Mouse (Mus musculus): ENCODE data around the gene Cacna1i.

Gene Cacna1i

GRCm38 (mm10) chr15:80286851-80287415, at the start of gene Cacna1i:
Gene Cacna1i (plus strand): TSS chr15:80287238.
- DNase-seq (ENCODE audit: low spot score) = peak; percentile 41

DNA sequence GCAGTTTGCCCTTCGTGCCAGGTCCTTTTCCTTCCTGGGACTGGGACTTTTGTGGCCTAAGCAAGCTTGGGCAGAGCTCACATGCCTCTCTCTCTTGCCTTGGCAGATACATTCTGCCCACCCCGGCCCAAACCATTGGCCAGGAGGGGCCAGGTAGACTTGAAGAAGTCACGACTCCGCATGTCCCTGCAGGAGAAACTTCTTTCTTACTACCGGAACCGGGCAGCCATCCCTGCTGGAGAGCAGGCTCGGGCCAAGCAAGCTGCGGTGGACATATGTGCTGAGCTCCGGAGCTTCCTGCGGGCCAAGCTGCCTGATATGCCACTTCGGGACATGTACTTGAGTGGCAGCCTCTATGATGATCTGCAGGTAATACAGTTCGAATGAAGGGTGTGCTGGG, 38.9 kb upstream of the Cacna1i start:
- DNase-seq (ENCODE audit: low spot score) = no peak

DNA sequence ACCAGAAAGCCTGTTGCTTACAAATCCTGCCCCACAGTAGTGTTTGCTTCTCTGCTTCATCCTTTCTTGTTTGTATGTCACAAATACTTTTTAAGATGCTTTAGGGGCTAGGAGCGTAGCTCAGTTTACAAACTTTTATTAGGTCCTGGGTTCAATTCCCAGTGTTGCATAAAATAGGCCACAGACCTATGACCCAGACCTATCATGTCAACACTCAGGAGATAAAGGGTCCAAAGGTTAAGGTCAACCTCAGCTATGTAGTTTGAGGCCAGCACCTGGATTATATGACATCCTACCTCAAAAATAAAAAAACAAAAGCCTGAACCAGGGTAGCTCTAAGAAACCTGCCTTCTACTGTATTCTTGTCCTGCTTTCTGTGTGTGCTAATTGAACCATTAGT, 38.4 kb upstream of the Cacna1i start:
- DNase-seq (ENCODE audit: low spot score) = no peak

DNA sequence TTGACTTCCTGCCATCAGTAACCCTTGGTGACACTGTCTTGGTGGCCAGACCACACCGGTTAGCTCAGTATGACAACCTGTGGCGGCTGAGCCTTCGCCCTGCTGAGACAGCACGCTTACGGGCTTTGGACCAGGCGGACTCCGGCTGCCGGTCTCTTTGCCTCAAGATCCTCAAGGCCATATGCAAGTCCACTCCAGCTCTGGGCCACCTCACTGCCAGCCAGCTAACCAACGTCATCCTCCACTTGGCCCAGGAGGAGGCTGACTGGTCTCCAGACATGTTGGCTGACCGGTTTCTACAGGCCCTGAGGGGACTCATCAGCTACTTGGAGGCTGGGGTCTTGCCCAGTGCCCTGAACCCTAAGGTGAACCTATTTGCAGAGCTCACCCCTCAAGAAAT, 37.4 kb upstream of the Cacna1i start:
- DNase-seq (ENCODE audit: low spot score) = no peak

GRCm38 (mm10) chr15:80250586-80250985, 36.5 kb upstream of the Cacna1i start:
- DNase-seq (ENCODE audit: low spot score) = no peak

- peak; percentile 63 for DNase-seq (ENCODE audit: low spot score)
Observed at GRCm38 (mm10) chr15:80253530-80253929, 33.5 kb upstream of the Cacna1i start.

GRCm38 (mm10) chr15:80254207-80254606, 32.8 kb upstream of the Cacna1i start:
- DNase-seq (ENCODE audit: low spot score) = no peak

- DNase-seq (ENCODE audit: low spot score) = peak; percentile 99
Observed at GRCm38 (mm10) chr15:80254847-80255645, 32.0 kb upstream of the Cacna1i start, which contains the start of gene Atf4. Gene Atf4 (plus strand): TSS chr15:80255184.

DNA sequence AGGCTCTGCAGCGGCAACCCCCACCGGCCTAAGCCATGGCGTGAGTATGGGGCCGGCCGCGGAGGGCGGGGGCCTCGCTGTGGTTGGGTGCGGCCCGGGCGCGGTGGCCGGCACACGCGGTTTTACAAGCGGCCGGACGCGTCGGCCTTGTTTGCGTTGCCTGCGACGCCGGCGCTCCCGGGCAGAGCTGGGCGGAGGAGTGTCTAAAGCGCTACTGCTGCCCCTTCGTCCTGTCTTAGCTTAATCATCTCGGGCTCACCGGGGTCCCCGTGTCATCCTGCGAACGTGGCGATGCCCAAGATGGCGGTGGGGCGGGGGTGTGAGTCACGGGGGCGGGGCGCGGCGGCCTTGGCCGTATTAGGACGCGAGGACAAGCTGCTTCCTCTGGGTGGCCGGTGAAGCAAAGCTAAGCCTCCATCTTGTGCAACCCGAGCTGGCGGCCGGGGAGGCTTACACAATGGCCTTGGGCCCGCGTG, 31.4 kb upstream of the Cacna1i start:
- DNase-seq (ENCODE audit: low spot score) = peak; percentile 87

- DNase-seq (ENCODE audit: low spot score) = no peak
Observed at GRCm38 (mm10) chr15:80256242-80256641, 30.8 kb upstream of the Cacna1i start.

GRCm38 (mm10) chr15:80256656-80257601, 30.1 kb upstream of the Cacna1i start:
- DNase-seq (ENCODE audit: low spot score) = no peak

- DNase-seq (ENCODE audit: low spot score) = no peak
Observed at GRCm38 (mm10) chr15:80257602-80258239, 29.3 kb upstream of the Cacna1i start.

GRCm38 (mm10) chr15:80258240-80259170, 28.5 kb upstream of the Cacna1i start:
- DNase-seq (ENCODE audit: low spot score) = peak; percentile 19

GRCm38 (mm10) chr15:80259406-80260045, 27.5 kb upstream of the Cacna1i start:
- DNase-seq (ENCODE audit: low spot score) = no peak

- peak; percentile 88 for DNase-seq (ENCODE audit: low spot score)
Observed at GRCm38 (mm10) chr15:80260677-80261076, 26.4 kb upstream of the Cacna1i start.

DNA sequence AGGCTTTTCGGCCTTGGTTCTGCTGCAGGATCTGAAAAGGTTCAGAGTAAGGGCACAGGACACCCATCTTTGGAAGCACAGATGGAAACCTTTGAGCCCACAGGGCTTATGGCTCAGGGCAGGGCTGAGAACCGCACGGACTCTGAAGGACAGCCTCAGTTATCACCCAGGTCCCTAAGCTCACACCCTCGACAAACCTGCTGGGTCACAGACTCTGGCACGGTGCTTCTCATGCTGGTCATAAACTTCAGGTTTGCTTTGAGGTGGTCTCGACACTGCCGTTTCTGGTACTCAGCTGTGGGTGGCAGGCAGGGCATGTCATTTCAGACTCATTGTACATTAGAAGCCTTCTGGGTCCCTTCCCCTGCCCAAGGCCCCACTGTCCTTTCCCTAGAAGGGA, 25.9 kb upstream of the Cacna1i start:
- no peak for DNase-seq (ENCODE audit: low spot score)

GRCm38 (mm10) chr15:80263610-80264575, 23.1 kb upstream of the Cacna1i start, which contains the start of gene Rps19bp1:
Gene Rps19bp1 (minus strand): TSS chr15:80264315.
- peak; percentile 95 for DNase-seq (ENCODE audit: low spot score)

GRCm38 (mm10) chr15:80266281-80266680, 20.8 kb upstream of the Cacna1i start:
- DNase-seq (ENCODE audit: low spot score) = peak; percentile 91

GRCm38 (mm10) chr15:80271858-80272396, 15.1 kb upstream of the Cacna1i start:
- no peak for DNase-seq (ENCODE audit: low spot score)

Data from embryo, embryonic 10.5 days (tissue).